Mouse (Mus musculus): ENCODE measurements around the gene Gpr21. TPM values are rescaled to one million over a fixed set of nuclear protein-coding genes. Genes with fewer than 3 reads are reported as not detected.

Gpr21 gene
- polyA plus RNA-seq, 1 experiment from 2014 or later, result 2.5 TPM

DNA sequence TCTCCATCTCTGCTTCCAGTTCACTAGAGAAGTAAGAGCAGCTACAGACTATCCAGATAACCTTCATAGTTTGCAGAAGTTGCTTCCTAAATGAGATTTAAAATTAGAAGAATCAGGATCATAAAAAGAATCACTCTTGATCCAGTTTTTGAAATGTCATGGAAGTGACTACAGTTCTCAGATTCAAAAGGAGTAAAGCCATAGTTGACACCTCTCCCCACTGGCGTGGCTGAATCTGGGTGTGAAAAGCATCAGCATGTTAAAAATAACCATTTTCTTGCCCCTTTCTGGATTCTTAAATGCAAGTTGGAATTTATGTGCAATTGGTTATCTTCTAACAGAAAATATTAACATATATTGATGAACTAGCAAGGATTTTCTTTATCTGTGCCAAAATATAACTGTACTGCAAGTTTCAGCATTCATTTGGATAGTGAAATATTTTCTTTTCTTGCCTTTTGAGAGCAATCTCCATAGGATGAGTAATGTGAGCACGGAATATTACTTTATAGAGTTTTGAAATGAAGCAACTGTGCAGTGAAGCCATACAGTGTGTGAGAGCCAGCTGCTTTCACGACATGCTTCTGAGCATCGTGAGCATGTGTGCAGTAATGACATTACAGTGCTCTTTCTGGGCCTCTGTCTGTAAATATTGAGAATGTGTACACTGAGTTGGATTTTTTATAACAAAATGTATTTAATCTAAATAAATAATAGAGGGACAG lies 2.6 kb downstream of the Gpr21 start:
- H3K4me3 ChIP-seq (replicated peaks), result no peak overlapping the region

DNA sequence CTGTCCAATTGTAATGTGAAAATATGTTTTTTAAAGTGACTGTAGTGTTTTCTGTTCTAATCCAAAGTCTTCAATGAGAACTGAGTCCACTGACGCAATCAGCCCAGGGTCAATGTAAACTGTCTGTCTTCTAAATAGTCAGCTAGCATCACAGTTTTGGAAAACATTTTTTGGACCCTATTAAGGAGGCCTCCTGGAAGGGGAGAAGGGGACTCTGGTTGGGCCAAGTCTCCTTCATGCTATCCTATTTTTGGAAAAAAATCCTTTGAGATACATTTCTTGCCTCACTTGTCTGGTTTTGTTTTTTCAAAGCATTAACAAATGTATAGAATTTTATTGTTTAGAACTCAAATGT lies 3.1 kb downstream of the Gpr21 start:
- 46% methylated on average over 1 of the region's 1 CpGs for WGBS
- ATAC-seq (ENCODE audit: insufficient read depth, low FRiP score, low read depth), result no peak
- H3K36me3 ChIP-seq, result no peaks in the 10 kb centered on the region

More for the DNA sequence above, 2.6 kb downstream of the Gpr21 start:
- Histone ChIP-seq H3K9me3 (no peaks in the 10 kb centered on the region), H3K27me3 (replicated peaks) (no peaks in the 10 kb centered on the region), H3K9ac (no peak overlapping the region), H3K4me2 (no peak overlapping the region), H3K36me3 (no peaks in the 10 kb centered on the region), H3K4me1 (peaks cover 5% of the 10 kb centered on the region; the same call in 1 of the 2 replicates), H3K27ac (peak overlapping the region; percentile 21; the same call in 1 of the 2 replicates)
- ATAC-seq (ENCODE audit: insufficient read depth, low FRiP score, low read depth), result no peak
- WGBS, result 57% methylated on average over 4 of the region's 4 CpGs

GRCm38 (mm10) chr2:37527587-37527986 lies 11.5 kb downstream of the Gpr21 start:
- ATAC-seq (ENCODE audit: insufficient read depth, low FRiP score, low read depth), result no peak

More for the DNA sequence above, 3.1 kb downstream of the Gpr21 start:
- Histone ChIP-seq H3K9ac (no peak overlapping the region), H3K4me1 (peaks cover 5% of the 10 kb centered on the region; the same call in 1 of the 2 replicates), H3K27ac (no peak overlapping the region), H3K4me3 (replicated peaks) (no peak overlapping the region), H3K9me3 (no peaks in the 10 kb centered on the region), H3K4me2 (no peak overlapping the region), H3K27me3 (replicated peaks) (no peaks in the 10 kb centered on the region)

GRCm38 (mm10) chr2:37529397-37529796 lies 13.3 kb downstream of the Gpr21 start:
- ATAC-seq (ENCODE audit: insufficient read depth, low FRiP score, low read depth), result no peak
- H3K4me3 ChIP-seq (replicated peaks), result no peak overlapping the region
- no peak overlapping the region for H3K27ac ChIP-seq
- no peaks in the 10 kb centered on the region for H3K27me3 ChIP-seq (replicated peaks)
- no peaks in the 10 kb centered on the region for H3K4me1 ChIP-seq
- 95% methylated on average over 2 of the region's 2 CpGs for WGBS
- H3K4me2 ChIP-seq, result no peak overlapping the region
- no peak overlapping the region for H3K9ac ChIP-seq
- H3K36me3 ChIP-seq, result peaks cover 9% of the 10 kb centered on the region; the same call in 1 of the 2 replicates
- H3K9me3 ChIP-seq, result no peaks in the 10 kb centered on the region

More at GRCm38 (mm10) chr2:37527587-37527986, 11.5 kb downstream of the Gpr21 start:
- H3K27ac ChIP-seq, result no peak overlapping the region
- no peaks in the 10 kb centered on the region for H3K36me3 ChIP-seq
- H3K4me1 ChIP-seq, result no peaks in the 10 kb centered on the region
- H3K9me3 ChIP-seq, result no peaks in the 10 kb centered on the region
- no peak overlapping the region for H3K9ac ChIP-seq
- H3K27me3 ChIP-seq (replicated peaks), result no peaks in the 10 kb centered on the region
- H3K4me3 ChIP-seq (replicated peaks), result no peak overlapping the region
- H3K4me2 ChIP-seq, result no peak overlapping the region

DNA sequence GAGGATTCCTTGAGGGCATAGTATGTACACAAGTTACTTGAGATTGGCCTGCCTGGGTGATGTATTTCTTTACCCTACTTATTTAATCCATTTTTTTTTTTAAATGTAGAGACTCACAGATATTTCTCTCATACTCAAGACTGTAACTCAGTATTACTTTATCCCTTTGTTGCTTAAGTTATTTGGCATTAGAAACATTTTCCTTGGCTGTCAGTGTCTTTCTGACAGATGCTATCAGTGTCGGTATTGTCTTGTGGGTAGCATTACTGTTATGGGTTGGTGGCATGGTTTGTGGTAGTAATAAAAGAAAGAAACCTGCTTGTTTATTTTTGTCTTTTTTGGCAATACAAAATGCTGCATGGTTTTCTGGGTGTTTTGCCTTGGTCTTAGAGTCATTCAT lies 14.6 kb downstream of the Gpr21 start:
- Histone ChIP-seq H3K27ac (no peak overlapping the region), H3K9ac (no peak overlapping the region), H3K27me3 (replicated peaks) (no peaks in the 10 kb centered on the region), H3K4me3 (replicated peaks) (no peak overlapping the region), H3K9me3 (no peaks in the 10 kb centered on the region), H3K4me2 (no peak overlapping the region), H3K4me1 (no peaks in the 10 kb centered on the region), H3K36me3 (peaks cover 10% of the 10 kb centered on the region; the same call in 1 of the 2 replicates)
- 87% methylated on average over 1 of the region's 1 CpGs for WGBS
- no peak for ATAC-seq (ENCODE audit: insufficient read depth, low FRiP score, low read depth)

DNA sequence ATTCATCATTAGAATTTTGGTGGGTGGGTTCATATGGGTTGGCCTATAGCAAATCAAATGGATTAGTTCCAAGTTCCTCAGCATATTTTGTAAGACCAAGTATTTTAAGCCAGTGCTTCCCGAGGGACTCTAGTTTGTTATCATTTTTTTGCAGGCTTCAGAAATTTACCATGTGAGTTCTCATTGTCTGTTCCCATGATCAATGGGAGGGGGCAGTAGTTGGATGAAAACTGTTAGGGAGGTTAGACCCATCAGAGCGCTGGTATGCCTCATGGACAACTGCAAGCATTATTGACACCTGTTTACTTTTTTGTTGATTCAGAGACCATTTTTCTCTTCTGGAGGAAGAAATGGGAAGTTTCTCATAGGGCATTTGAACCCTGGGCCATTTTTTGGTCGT lies 15.5 kb downstream of the Gpr21 start:
- ATAC-seq (ENCODE audit: insufficient read depth, low FRiP score, low read depth), result no peak
- Histone ChIP-seq H3K27ac (no peak overlapping the region), H3K36me3 (peaks cover 10% of the 10 kb centered on the region), H3K27me3 (replicated peaks) (no peaks in the 10 kb centered on the region), H3K9ac (no peak overlapping the region), H3K4me1 (no peaks in the 10 kb centered on the region), H3K4me3 (replicated peaks) (no peak overlapping the region), H3K4me2 (no peak overlapping the region), H3K9me3 (no peaks in the 10 kb centered on the region)
- 70% methylated on average over 3 of the region's 3 CpGs for WGBS

DNA sequence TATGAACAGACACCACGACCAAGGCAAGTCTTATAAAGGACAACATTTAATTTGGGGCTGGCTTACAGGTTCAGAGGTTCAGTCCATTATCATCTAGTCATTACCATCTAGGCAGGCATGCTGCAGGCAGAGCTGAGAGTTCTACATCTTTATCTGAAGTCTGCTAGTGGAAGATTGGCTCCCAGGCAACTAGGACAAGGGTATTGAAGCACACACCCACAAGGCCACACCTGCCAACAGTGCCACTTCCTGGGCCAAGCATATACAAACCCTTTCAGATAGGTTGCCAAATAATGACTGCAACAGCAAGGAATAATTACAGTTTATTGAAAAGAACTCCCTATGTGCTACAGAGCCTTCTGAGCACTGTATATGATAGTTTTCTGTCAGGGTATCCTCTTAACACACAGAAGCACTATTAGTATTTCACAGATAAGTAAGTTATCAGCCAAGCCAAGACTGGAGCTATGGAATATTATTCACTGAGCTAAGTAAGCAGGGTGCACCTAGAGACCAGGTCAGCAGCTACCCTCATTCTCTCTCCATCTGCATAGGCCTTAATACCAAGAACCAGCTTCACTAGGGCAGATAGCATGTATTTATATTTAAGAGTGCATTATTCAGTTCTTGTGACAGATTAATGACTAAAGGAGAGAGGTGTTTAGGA lies 33.3 kb downstream of the Gpr21 start:
- Histone ChIP-seq H3K27me3 (replicated peaks) (no peaks in the 10 kb centered on the region), H3K9me3 (no peaks in the 10 kb centered on the region), H3K36me3 (peaks cover 21% of the 10 kb centered on the region), H3K27ac (no peak overlapping the region), H3K4me1 (no peaks in the 10 kb centered on the region), H3K9ac (no peak overlapping the region), H3K4me3 (replicated peaks) (no peak overlapping the region), H3K4me2 (no peak overlapping the region)
- 77% methylated on average over 1 of the region's 1 CpGs for WGBS
- peak; percentile 88; the same call in 1 of the 2 replicates for ATAC-seq (ENCODE audit: insufficient read depth, low FRiP score, low read depth)

- 61% methylated on average over 2 of the region's 2 CpGs for WGBS
- Histone ChIP-seq H3K9me3 (no peaks in the 10 kb centered on the region), H3K4me2 (no peak overlapping the region), H3K27ac (no peak overlapping the region), H3K9ac (no peak overlapping the region), H3K4me3 (replicated peaks) (no peak overlapping the region), H3K4me1 (no peaks in the 10 kb centered on the region), H3K36me3 (peaks cover 41% of the 10 kb centered on the region), H3K27me3 (replicated peaks) (no peaks in the 10 kb centered on the region)
- ATAC-seq (ENCODE audit: insufficient read depth, low FRiP score, low read depth), result no peak
Measured at GRCm38 (mm10) chr2:37556366-37556765, 40.2 kb downstream of the Gpr21 start.

GRCm38 (mm10) chr2:37565579-37565978 lies 49.4 kb downstream of the Gpr21 start:
- Histone ChIP-seq H3K27me3 (replicated peaks) (no peaks in the 10 kb centered on the region), H3K36me3 (peaks cover 42% of the 10 kb centered on the region), H3K27ac (no peak overlapping the region), H3K4me1 (no peaks in the 10 kb centered on the region), H3K4me3 (replicated peaks) (no peak overlapping the region), H3K4me2 (no peak overlapping the region), H3K9ac (no peak overlapping the region), H3K9me3 (no peaks in the 10 kb centered on the region)
- ATAC-seq (ENCODE audit: insufficient read depth, low FRiP score, low read depth), result no peak
- 55% methylated on average over 2 of the region's 2 CpGs for WGBS

DNA sequence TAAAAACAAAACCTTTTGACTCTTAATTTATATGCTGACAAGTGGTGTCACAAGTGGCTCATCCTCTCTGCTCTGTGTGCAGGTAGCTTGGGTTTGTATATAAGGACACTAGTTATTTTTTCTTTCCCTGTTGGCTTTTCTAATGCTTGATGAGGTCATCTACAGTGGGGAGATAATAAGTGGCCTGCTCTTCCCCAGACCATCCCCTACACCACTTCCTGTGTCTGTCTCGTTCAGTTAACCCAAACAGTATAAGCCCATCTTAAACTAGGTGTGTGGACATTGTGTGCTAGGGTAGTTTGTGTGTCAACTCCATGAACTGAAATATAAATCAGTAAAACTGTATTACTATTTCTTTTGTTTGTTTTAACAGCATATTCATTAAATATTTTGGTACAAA lies 49.9 kb downstream of the Gpr21 start:
- Histone ChIP-seq H3K27ac (no peak overlapping the region), H3K4me3 (replicated peaks) (no peak overlapping the region)

DNA sequence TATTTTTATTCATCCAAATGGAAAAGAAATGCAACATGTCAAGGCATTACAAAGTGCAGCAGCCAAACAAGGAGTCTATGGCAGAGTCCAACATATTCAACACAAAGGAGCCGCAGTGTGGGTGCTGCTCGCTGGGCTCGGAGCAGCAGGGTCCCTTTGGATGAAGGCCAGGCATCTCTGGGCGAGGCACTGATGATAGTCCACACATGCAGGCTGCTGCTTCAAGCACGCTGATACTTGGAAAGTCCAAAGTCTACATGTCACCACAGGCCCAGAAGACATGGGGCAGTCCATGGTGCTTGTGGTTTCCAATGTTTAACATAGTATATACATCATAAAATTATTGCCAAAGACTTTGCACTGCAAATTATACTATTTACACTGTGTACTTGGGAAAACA lies 53.8 kb downstream of the Gpr21 start:
- Histone ChIP-seq H3K27ac (no peak overlapping the region), H3K36me3 (peaks cover 14% of the 10 kb centered on the region), H3K27me3 (replicated peaks) (no peaks in the 10 kb centered on the region), H3K4me3 (replicated peaks) (no peak overlapping the region), H3K4me2 (no peak overlapping the region), H3K9ac (no peak overlapping the region), H3K9me3 (no peaks in the 10 kb centered on the region), H3K4me1 (0 out of 2 replicates have a peak, but pooled peaks cover 2% of the 10 kb centered on the region)
- WGBS, result 57% methylated on average over 5 of the region's 5 CpGs
- peak; percentile 25; the same call in 1 of the 2 replicates for ATAC-seq (ENCODE audit: insufficient read depth, low FRiP score, low read depth)

More for the DNA sequence above, 49.9 kb downstream of the Gpr21 start:
- WGBS, result 46% methylated on average over 1 of the region's 1 CpGs
- Histone ChIP-seq H3K36me3 (peaks cover 38% of the 10 kb centered on the region), H3K4me1 (no peaks in the 10 kb centered on the region), H3K4me2 (no peak overlapping the region), H3K9me3 (no peaks in the 10 kb centered on the region), H3K9ac (no peak overlapping the region), H3K27me3 (replicated peaks) (no peaks in the 10 kb centered on the region)
- ATAC-seq (ENCODE audit: insufficient read depth, low FRiP score, low read depth), result no peak

Measured in stomach, embryonic 15.5 days (tissue).